Mouse (Mus musculus) embryonic fibroblast, embryonic 13.5 days (primary cell): ENCODE measurements around the gene Nfam1. TPM values are rescaled to one million over a fixed set of nuclear protein-coding genes. Genes with fewer than 3 reads are reported as not detected.

Source experiments
- H3K27ac ChIP-seq: 2 replicates; pipeline ENCODE4 v1.5.1; 2012; ENCODE audit warnings: low read length, control low read depth, inconsistent platforms; ENCODE audit not compliant: insufficient read depth
- H3K4me1 ChIP-seq: 2 replicates; pipeline ENCODE4 v1.6.1; 2011; ENCODE audit warnings: low read length; ENCODE audit not compliant: control insufficient read depth, insufficient read depth
- H3K4me3 ChIP-seq: 2 replicates; pipeline ENCODE4 v1.5.1; 2011; ENCODE audit warnings: mild to moderate bottlenecking, control low read depth, low read length; ENCODE audit not compliant: insufficient read depth
- CTCF ChIP-seq: IDR thresholded peaks from 2 replicates; pipeline ENCODE4 v1.5.1; 2011; ENCODE audit warnings: mild to moderate bottlenecking, control low read depth, low read length, moderate library complexity, borderline replicate concordance; ENCODE audit not compliant: insufficient read depth
- POLR2A ChIP-seq: IDR thresholded peaks from 2 replicates; pipeline ENCODE4 v1.6.1; 2011; ENCODE audit warnings: low read depth, mild to moderate bottlenecking, control low read depth, low read length, moderate library complexity
- polyA plus RNA-seq: library from polyadenylated mRNA; stranded (reverse); fragments of >200 nt; gene quantifications from 2 replicates; pipeline ENCODE4 v1.2.4, GENCODE M21; 2011; ENCODE audit warnings: low read depth; ENCODE audit not compliant: missing spikeins, insufficient read length

Nfam1 gene
- polyA plus RNA-seq, 1 experiment, result 0.70 TPM

DNA sequence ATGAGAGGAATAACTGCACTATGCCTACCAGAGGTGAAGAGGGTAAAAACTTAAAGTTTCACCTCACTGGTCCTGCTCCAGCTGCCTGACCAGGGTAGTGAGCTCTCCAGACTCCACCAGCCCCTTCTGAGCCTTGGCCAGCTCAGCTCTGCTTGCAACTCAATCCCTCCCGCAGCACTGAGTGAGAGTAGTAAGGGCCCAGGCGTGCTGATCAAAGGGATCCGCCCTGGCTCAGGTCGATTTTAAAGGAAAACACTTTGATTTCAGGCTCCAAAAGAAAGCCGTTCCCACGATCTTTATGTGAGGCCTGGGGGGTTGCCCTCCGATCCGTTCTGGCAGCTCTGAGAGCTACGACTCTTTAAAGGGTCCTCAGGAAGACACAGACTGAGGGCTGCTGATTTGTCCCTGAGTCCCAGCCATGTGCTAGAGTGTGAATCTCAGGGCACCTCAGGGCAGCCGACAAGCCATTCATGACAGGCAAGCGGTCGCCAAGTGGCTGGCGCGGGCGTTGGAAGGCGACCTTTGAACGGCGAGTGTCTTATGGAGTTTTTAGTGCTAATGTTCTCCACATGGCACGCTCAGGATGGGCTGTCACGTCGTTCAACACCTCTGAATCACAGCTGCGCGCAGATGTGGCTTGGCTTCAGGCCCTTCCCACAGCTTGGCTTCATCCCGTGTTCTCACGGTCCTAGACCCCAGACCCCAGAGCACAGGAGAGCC lies 7.9 kb downstream of the Nfam1 start:
- Histone ChIP-seq H3K4me1 (0 out of 2 replicates have a peak, but pooled peaks cover 4% of the 10 kb centered on the region), H3K27ac (no peak overlapping the region), H3K4me3 (no peak overlapping the region)
- TF ChIP-seq POLR2A (no peak), CTCF (no peak)

DNA sequence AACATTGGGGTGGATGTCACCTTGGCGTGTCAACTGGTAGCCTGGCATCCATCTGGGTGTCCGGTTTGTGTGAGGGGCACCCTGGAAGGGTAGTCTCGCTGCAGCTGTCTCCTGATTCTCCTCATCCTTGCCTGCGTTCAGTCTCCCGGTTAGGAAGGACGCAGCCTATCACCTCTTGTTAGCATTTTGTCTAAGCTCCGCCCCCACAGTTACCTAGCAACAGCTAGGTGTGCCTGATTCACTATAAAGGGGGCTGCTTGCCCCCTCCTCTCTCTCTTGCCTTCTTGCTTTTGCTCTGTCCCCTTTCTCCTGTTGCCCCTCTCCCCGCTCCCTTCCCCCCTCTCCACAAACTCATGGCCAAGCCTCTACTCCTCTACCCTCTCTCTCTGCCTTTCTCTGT lies 10.2 kb downstream of the Nfam1 start:
- TF ChIP-seq POLR2A (no peak), CTCF (no peak)
- H3K27ac ChIP-seq, result no peak overlapping the region

DNA sequence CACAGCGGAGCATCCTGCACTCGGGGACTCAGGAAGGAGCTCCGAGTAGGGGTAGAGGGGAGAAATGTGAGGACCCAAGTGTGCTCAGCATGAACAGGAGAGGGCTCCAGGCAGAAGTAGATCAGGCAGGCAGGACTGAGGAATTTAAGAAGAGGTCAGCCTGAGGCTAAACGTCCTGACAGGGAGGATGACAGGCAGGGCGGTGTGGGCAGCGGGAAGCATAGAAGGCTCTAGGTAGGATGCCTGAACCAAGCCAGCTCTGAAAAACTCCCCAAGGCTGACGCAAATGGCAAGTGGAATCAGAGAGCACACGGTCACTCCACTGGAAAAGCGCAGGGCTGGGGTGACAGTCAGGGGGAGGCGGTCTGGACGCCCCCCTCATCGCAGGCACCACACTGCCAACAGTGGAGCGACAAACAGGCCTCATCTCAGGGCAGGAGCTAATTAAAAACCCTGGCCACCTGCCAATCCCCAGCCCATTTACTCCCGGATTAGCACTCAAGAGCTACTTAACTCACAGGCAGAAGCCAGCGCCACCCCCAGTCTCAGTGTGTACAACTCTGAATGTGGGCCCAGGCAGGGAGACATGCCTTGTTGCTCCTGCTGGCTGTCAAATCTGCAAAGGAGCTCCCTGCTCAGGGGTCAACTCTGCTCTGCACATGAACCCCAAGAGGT lies 22.0 kb downstream of the Nfam1 start:
- Histone ChIP-seq H3K4me1 (0 out of 2 replicates have a peak, but pooled peaks cover 4% of the 10 kb centered on the region), H3K4me3 (no peak overlapping the region), H3K27ac (no peak overlapping the region)

More for the DNA sequence above, 10.2 kb downstream of the Nfam1 start:
- 0 out of 2 replicates have a peak, but pooled peaks cover 4% of the 10 kb centered on the region for H3K4me1 ChIP-seq
- H3K4me3 ChIP-seq, result no peak overlapping the region

DNA sequence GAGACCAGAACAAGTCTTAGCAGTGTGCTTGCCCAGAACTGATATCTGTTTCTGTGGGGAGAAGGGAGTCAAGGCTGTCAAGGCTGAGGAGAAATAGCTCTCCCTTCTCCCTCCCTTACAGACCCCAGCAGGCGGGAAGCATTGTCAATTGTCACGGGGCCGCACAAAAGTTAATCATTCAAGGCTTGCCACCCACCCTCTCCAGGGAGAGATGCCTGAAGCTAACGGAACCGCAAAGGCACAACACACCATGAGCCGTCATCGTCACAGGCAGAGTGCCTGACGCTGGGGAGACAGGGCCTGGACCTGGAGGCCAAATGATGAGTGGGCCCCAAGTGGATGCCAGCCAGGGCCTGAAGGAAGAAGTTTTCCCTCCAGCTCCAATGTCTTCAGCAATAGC lies 22.7 kb downstream of the Nfam1 start:
- Histone ChIP-seq H3K27ac (no peak overlapping the region), H3K4me3 (no peak overlapping the region), H3K4me1 (0 out of 2 replicates have a peak, but pooled peaks cover 4% of the 10 kb centered on the region)
- TF ChIP-seq POLR2A (no peak), CTCF (no peak)

More for the DNA sequence above, 22.0 kb downstream of the Nfam1 start:
- TF ChIP-seq CTCF, result no peak
- no peak for TF ChIP-seq POLR2A

DNA sequence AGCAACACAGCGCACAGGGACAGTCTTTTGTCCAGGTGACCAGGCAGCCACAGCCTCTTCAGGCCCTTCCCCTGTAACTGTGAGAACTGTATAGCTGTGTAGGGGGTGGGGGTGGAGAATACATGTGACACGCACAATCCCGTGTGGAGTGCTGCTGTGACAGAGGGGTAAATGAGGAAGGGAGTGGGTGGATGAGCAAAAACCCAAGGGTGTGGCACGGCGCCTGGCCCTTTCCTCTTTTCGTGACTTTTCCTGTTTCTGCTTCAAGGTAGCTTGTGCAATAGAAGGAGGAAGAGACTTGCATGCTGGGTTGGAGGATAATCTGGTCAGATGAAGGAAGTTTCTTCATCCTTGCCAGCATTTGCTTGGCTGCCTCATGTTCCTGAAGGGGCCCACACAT lies 23.6 kb downstream of the Nfam1 start:
- no peak overlapping the region for H3K27ac ChIP-seq
- no peak for TF ChIP-seq POLR2A
- TF ChIP-seq CTCF, result no peak
- 0 out of 2 replicates have a peak, but pooled peaks cover 4% of the 10 kb centered on the region for H3K4me1 ChIP-seq
- H3K4me3 ChIP-seq, result no peak overlapping the region

DNA sequence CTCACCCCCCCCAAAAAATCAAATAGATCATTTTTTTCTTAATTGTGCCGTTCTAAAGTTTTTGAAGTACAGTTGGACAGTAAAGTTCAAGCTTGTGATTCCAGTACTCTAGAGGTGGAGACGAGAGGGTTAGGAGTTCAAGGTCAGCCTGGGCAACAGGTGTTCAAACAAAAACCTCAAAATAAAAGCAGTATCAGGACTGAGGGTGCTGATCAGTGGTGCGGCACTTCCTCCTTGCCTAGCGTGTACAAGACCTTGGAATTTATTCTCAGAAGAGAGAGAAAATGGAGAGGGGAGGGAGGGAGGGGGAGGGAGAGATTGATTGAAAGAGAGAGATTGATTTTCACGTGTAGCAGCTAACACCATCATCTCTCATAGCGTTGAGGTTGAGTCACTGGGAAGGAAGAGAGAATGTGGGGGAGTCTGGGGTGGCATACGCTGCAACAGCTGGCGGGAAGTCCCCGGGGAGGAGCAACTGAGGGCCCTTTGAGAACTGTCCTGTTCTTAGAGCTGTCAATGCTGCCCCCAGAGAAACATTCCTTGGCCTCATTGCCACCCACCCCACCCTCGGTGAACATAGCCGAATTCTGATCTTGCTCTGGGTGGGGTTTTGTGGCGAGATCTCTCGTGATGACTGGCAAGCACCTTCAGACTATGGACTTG lies 24.2 kb downstream of the Nfam1 start:
- 0 out of 2 replicates have a peak, but pooled peaks cover 4% of the 10 kb centered on the region for H3K4me1 ChIP-seq
- TF ChIP-seq POLR2A (no peak), CTCF (no peak)
- no peak overlapping the region for H3K4me3 ChIP-seq
- H3K27ac ChIP-seq, result no peak overlapping the region

DNA sequence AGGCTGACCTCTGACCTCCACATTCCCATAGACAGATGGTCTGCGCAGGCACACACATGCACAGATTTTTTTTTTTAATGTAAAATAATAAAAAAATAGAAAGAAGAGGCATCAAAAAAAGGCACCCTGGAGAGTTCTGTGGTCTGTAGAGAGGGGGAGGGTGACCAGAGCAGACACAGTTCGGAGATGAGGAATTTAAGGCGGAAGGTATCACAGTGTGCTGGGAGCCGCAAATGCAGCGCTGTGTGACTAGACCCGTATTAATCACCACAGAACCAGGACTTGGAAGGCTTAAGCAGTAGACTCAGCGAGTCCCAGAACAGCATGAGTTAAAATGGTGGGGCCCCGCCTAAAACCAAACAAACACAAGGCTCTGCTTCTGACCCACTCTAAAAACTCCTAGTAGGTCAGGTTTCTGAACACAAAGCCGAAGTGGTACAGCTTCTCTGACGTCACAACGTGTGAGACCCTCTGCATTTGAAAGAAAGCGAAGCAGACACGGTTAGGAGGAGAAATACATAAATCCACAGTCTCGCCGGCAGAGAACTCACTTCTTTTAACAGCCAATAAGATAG lies 25.7 kb downstream of the Nfam1 start:
- Histone ChIP-seq H3K4me3 (no peak overlapping the region), H3K4me1 (0 out of 2 replicates have a peak, but pooled peaks cover 4% of the 10 kb centered on the region), H3K27ac (no peak overlapping the region)
- TF ChIP-seq CTCF, result no peak
- TF ChIP-seq POLR2A, result no peak

DNA sequence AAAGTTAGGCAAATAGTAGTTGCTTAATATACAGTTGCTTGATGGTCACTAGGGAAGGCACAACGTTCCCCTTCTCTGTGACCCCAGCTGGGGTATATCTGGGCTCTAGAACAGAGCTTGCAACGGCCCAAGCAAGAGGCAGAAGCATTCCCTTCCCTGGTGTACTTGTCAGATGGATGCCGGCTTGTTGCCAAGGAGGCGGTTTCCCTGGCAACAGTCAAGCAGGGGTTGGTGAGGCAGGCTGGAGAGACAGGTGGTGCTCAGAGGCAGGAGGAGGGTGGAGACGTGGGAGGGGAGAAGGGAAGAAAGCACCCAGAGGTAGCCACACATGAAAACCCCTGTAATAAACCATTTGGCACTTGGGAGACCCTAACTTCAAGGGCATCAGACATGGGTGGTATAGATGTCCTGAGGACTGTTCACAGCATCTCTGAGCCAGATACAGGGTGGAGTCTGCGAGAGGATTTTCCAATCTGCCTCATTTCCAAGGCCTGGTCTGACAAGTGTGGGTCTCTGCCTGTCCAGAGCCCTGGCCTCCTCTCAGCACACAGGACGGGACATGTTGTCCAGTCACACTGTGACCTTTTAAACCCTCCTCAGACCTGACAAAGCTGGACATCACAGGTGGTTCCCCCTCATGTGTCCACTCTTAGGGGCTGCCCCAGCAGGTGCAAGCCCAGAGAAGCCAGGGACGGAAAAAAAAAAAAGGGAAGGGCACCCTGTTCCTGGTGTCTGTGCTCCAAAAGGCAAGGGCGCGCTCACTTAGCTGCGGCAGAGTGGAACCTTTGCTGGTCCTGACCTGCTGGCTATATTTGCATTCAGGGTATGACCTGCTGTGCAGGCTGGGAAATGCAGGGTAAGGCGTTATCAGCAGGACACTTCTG lies 30.2 kb downstream of the Nfam1 start:
- no peak overlapping the region for H3K4me3 ChIP-seq
- no peak for TF ChIP-seq POLR2A
- TF ChIP-seq CTCF, result no peak
- no peak overlapping the region for H3K27ac ChIP-seq
- 0 out of 2 replicates have a peak, but pooled peaks cover 4% of the 10 kb centered on the region for H3K4me1 ChIP-seq
